Mouse (Mus musculus) limb, embryonic 10.5 days (tissue): ENCODE measurements around the gene Nrxn1. TPM values are rescaled to one million over a fixed set of nuclear protein-coding genes. Genes with fewer than 3 reads are reported as not detected.

ENCODE experiments used
- DNase-seq: peaks from one replicate; pipeline ENCODE4 v3.0.0-alpha.2; 2017; ENCODE audit warnings: low spot score
- H3K27ac ChIP-seq: fragments of 300-500 bp; sonication (generic); 2 replicates; pipeline ENCODE4 v1.5.1; 2016; ENCODE audit warnings: mild to moderate bottlenecking
- H3K27me3 ChIP-seq: fragments of 300-500 bp; sonication (generic); 2 replicates; pipeline ENCODE4 v1.6.1; 2016; ENCODE audit warnings: low read depth, mild to moderate bottlenecking; ENCODE audit not compliant: poor library complexity, severe bottlenecking
- H3K36me3 ChIP-seq: fragments of 300-500 bp; sonication (generic); 2 replicates; pipeline ENCODE4 v1.6.1; 2016; ENCODE audit warnings: mild to moderate bottlenecking, moderate library complexity
- H3K4me1 ChIP-seq: fragments of 300-500 bp; sonication (generic); 2 replicates; pipeline ENCODE4 v1.6.1; 2016
- H3K4me3 ChIP-seq: fragments of 300-500 bp; sonication (generic); 2 replicates; pipeline ENCODE4 v1.5.1; 2016; ENCODE audit warnings: mild to moderate bottlenecking, moderate library complexity
- H3K9me3 ChIP-seq: fragments of 300-500 bp; sonication (generic); replicated peaks from 2 replicates; pipeline ENCODE4 v1.6.1; 2016; ENCODE audit warnings: mild to moderate bottlenecking
- WGBS: fragments of 180-500 bp; shearing (Covaris S2); methylation state at CpG from one replicate; pipeline ENCODE4 v1.1.7; 2016; 5-methylcytosine and 5-hydroxymethylcytosine counted together
- polyA plus RNA-seq: library from polyadenylated mRNA; unstranded; fragments of >200 nt; fragmentation: Nextera tagmentation; extraction: Ambion mirVana; gene quantifications from 2 replicates; pipeline ENCODE4 v1.2.1, GENCODE M21; 2016

Nrxn1 gene
- polyA plus RNA-seq, 1 experiment from 2014 or later: 1.8 TPM

DNA sequence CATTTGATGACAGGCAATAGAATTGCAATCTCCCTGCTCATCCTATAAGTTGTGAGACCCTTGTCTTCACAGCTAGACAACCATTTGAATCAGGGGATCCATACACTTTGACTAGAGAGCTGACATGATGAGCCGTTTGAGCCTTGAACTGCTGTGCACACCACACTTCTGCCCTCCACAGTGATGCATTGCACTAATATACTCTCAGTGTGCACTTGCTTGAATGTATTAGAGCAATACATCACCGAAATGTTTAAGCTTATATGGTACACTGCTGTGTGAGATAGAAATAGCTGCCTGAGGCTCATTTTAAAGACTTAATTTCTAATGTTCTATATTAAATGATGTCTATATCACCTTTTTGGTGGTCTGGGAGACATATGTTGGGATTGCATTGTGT, 430.6 kb downstream of the Nrxn1 start:
- no peaks in the 10 kb centered on the region for H3K4me1 ChIP-seq
- WGBS: 89% methylated on average over 2 of the region's 2 CpGs
- no peak overlapping the region for H3K27ac ChIP-seq
- no peak overlapping the region for H3K4me3 ChIP-seq
- H3K27me3 ChIP-seq: no peaks in the 10 kb centered on the region
- no peak for DNase-seq
- H3K36me3 ChIP-seq: no peaks in the 10 kb centered on the region
- H3K9me3 ChIP-seq: no peaks in the 10 kb centered on the region

DNA sequence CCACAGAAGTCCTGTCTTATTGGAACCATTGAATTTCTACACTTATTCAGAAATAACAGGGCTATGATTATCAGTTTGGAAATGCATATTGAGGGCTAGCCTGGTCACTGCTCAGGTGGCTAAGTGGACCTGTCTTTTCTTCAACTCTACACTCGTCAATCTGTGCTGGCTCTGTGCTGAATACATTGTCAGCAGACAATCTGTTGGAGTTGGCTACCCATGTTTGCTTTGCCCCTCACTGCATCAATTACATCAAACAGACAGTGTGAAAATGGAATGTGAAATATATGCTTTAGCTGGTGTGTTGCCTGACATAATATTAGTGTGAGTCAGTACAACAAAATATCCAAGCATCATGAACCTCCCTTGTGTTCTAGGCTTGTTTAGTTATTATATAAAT, 438.4 kb downstream of the Nrxn1 start:
- H3K4me1 ChIP-seq: peaks cover 9% of the 10 kb centered on the region; the same call in 1 of the 2 replicates
- no peaks in the 10 kb centered on the region for H3K27me3 ChIP-seq
- no peak for DNase-seq
- H3K27ac ChIP-seq: no peak overlapping the region
- H3K4me3 ChIP-seq: no peak overlapping the region
- 82% methylated on average over 1 of the region's 1 CpGs for WGBS
- H3K9me3 ChIP-seq: no peaks in the 10 kb centered on the region
- H3K36me3 ChIP-seq: no peaks in the 10 kb centered on the region

DNA sequence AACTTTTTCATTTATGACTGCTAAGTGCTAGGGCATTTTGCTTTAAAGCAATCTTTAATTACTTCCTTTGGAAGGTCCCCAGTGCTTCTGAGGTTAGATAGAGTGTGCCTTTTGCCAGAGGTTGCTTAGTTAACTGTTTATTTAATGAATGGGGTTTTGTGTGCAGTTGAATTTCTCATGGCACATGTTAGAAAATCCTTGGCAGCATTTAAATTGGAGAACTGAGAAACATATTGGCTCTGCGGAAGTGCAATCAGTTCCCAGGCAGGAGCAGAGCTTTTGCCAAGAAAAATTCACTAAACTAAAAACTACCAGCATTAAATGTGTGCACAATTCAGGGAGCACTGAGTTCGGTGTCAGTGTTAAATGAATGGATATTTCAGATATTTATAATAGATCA, 439.5 kb downstream of the Nrxn1 start:
- H3K4me1 ChIP-seq: peaks cover 17% of the 10 kb centered on the region; the same call in 1 of the 2 replicates
- H3K9me3 ChIP-seq: no peaks in the 10 kb centered on the region
- no peaks in the 10 kb centered on the region for H3K27me3 ChIP-seq
- H3K36me3 ChIP-seq: no peaks in the 10 kb centered on the region
- no peak overlapping the region for H3K4me3 ChIP-seq
- no peak for DNase-seq
- no peak overlapping the region for H3K27ac ChIP-seq
- WGBS: 79% methylated on average over 2 of the region's 2 CpGs

DNA sequence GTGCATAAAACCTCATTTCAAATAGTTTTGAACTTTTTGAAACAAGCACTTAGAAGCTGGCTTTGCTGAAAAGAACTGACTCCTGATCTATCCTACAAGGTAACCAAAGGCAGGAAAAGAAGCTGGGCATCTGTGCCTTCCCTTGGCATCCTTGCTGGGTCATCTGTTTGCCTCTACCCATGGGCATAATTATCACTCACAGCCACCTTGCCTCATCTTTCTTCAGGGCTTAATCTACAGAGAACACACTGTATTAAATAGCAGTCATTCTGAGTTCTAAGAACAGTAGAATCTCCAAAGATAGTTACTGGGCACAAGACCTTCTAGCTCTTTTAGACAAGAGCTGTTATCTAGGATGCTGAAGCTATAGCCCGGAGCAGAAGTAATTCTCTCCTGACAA, 442.6 kb downstream of the Nrxn1 start:
- Histone ChIP-seq H3K9me3 (no peaks in the 10 kb centered on the region), H3K27me3 (no peaks in the 10 kb centered on the region), H3K4me1 (peaks cover 10% of the 10 kb centered on the region; the same call in 1 of the 2 replicates), H3K36me3 (no peaks in the 10 kb centered on the region), H3K27ac (no peak overlapping the region), H3K4me3 (no peak overlapping the region)
- no peak for DNase-seq
- WGBS: 56% methylated on average over 1 of the region's 1 CpGs

DNA sequence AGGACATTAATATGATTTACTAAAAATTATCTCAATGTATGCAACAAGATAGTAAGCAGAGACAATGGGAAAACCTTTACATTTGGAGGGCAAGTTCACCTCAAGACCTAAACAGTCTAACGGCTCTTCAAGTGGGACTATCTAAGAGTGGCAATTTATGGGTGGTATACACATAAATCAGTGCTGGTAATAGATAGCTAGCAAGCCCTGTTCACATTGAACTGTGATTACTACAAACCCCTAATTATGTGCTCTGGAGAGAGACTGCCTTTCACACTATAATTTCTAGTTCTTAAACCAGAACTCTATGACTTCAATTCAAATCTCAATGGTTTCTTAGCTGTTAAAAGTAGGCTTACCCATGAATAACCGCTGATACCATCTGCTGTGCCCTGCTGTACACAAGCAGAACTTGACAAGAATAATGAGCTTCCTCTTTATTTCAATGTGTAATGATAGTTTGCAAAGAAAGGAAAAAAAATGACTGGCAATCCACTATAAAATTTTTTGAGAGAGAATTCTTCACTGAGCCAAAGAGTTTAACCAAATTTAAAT, 453.8 kb downstream of the Nrxn1 start:
- DNase-seq: no peak
- 70% methylated on average over 2 of the region's 2 CpGs for whole genome bisulfite sequencing
- H3K36me3 ChIP-seq: no peaks in the 10 kb centered on the region

DNA sequence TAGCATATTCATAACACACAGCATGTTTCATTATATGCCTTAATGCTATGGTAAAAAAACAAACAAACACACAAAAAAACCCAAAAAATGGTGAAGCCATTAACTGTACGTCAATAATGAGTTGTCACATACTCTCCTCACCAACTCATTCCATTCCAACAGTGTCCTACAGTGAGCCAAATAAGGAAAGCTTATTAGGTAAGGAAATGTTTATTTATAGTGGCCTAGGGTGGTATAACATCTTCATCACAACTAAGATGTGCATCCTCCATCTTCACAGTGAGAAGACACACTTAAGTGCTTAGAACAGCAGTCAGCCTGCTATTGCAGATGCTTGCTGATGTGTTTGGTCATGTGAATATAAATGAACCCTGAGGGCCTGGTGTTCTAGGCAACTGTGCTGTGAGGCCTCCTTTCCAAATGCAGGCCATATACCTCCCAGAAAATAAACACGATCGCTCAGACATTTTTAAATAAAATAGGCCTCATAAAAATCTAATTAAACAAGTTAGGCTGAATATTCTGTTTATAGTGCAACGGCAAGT, 454.6 kb downstream of the Nrxn1 start:
- Histone ChIP-seq H3K27ac (no peak overlapping the region), H3K4me3 (no peak overlapping the region), H3K9me3 (no peaks in the 10 kb centered on the region), H3K27me3 (no peaks in the 10 kb centered on the region), H3K4me1 (no peaks in the 10 kb centered on the region), H3K36me3 (no peaks in the 10 kb centered on the region)
- WGBS: 92% methylated on average over 4 of the region's 4 CpGs
- DNase-seq: no peak

More for the DNA sequence above, 453.8 kb downstream of the Nrxn1 start:
- Histone ChIP-seq H3K27ac (no peak overlapping the region), H3K27me3 (no peaks in the 10 kb centered on the region), H3K4me1 (no peaks in the 10 kb centered on the region), H3K4me3 (no peak overlapping the region), H3K9me3 (no peaks in the 10 kb centered on the region)

GRCm38 (mm10) chr17:90631371-90631770, 461.5 kb downstream of the Nrxn1 start:
- Histone ChIP-seq H3K4me3 (no peak overlapping the region), H3K27me3 (no peaks in the 10 kb centered on the region)
- 49% methylated on average over 2 of the region's 2 CpGs for WGBS

DNA sequence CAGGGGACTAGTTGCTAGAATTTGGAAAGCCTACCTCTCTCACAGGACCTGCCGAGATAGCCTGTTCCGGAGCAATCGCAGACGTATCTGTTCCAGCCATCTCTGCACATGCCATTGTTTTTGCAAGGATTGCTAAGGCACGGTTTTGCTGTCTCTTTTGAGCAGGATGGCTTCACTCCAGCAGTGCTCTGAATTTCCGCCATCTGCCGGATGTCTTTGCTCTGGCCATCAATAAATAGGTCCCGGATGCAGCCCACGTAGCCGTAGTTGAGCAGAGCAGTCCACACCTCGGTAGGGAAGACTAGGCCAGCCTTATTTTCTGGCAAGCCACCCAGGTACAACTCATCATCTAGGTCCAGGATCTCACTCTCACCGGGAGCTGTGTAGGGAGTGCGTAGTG, 463.0 kb downstream of the Nrxn1 start:
- no peaks in the 10 kb centered on the region for H3K9me3 ChIP-seq
- H3K4me1 ChIP-seq: no peaks in the 10 kb centered on the region
- H3K36me3 ChIP-seq: no peaks in the 10 kb centered on the region
- no peak overlapping the region for H3K27ac ChIP-seq
- no peak for DNase-seq
- no peak overlapping the region for H3K4me3 ChIP-seq
- H3K27me3 ChIP-seq: no peaks in the 10 kb centered on the region
- 83% methylated on average over 13 of the region's 13 CpGs for WGBS

More at GRCm38 (mm10) chr17:90631371-90631770, 461.5 kb downstream of the Nrxn1 start:
- no peak for DNase-seq
- H3K27ac ChIP-seq: no peak overlapping the region
- no peaks in the 10 kb centered on the region for H3K9me3 ChIP-seq
- H3K36me3 ChIP-seq: no peaks in the 10 kb centered on the region
- H3K4me1 ChIP-seq: no peaks in the 10 kb centered on the region

DNA sequence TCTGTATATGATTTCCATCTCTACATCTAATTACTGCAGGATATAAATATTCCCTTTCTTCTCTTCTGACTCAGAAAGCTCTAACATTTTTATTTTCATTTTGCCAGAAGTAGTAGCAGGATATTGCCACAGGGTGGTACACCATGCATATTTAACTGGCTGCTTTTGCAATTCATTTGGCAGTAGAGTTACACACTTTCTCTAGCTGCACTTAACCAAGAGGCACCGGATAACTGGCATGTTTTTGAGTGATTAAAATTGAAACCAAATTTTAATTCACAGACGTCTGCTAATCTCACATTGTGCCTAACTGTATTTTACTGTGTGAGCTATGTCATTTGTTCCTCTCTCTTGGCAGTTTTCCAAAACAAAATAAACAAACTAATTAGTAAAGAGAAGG, 464.4 kb downstream of the Nrxn1 start:
- no peak overlapping the region for H3K27ac ChIP-seq
- no peaks in the 10 kb centered on the region for H3K9me3 ChIP-seq
- no peak overlapping the region for H3K4me3 ChIP-seq
- DNase-seq: no peak
- no peaks in the 10 kb centered on the region for H3K4me1 ChIP-seq
- H3K36me3 ChIP-seq: no peaks in the 10 kb centered on the region
- WGBS: 64% methylated on average over 2 of the region's 2 CpGs
- no peaks in the 10 kb centered on the region for H3K27me3 ChIP-seq

GRCm38 (mm10) chr17:90628004-90628403, 464.9 kb downstream of the Nrxn1 start:
- Histone ChIP-seq H3K27me3 (no peaks in the 10 kb centered on the region), H3K4me1 (no peaks in the 10 kb centered on the region), H3K27ac (no peak overlapping the region), H3K36me3 (no peaks in the 10 kb centered on the region), H3K4me3 (no peak overlapping the region), H3K9me3 (no peaks in the 10 kb centered on the region)
- 85% methylated on average over 3 of the region's 3 CpGs for WGBS
- no peak for DNase-seq

GRCm38 (mm10) chr17:90627395-90627794, 465.5 kb downstream of the Nrxn1 start:
- H3K4me1 ChIP-seq: no peaks in the 10 kb centered on the region
- H3K4me3 ChIP-seq: no peak overlapping the region
- DNase-seq: no peak
- no peaks in the 10 kb centered on the region for H3K36me3 ChIP-seq
- WGBS: 80% methylated on average over 3 of the region's 3 CpGs
- no peak overlapping the region for H3K27ac ChIP-seq
- H3K27me3 ChIP-seq: no peaks in the 10 kb centered on the region
- H3K9me3 ChIP-seq: no peaks in the 10 kb centered on the region

GRCm38 (mm10) chr17:90624591-90625266, 468.1 kb downstream of the Nrxn1 start:
- no peaks in the 10 kb centered on the region for H3K36me3 ChIP-seq
- no peaks in the 10 kb centered on the region for H3K9me3 ChIP-seq
- H3K4me3 ChIP-seq: no peak overlapping the region
- WGBS: 44% methylated on average over 1 of the region's 1 CpGs
- H3K27me3 ChIP-seq: no peaks in the 10 kb centered on the region
- H3K27ac ChIP-seq: no peak overlapping the region
- no peak for DNase-seq
- no peaks in the 10 kb centered on the region for H3K4me1 ChIP-seq

- Histone ChIP-seq H3K27ac (no peak overlapping the region), H3K4me3 (no peak overlapping the region), H3K27me3 (no peaks in the 10 kb centered on the region), H3K36me3 (no peaks in the 10 kb centered on the region), H3K4me1 (no peaks in the 10 kb centered on the region), H3K9me3 (no peaks in the 10 kb centered on the region)
- WGBS: 89% methylated on average over 4 of the region's 4 CpGs
- DNase-seq: no peak
Measured at GRCm38 (mm10) chr17:90621828-90622227, 471.0 kb downstream of the Nrxn1 start.
